Mouse (Mus musculus) kidney, adult 18-20 months (tissue): ENCODE results near the gene Yju2.

Source experiments
- DNase-seq: peaks from one replicate; pipeline ENCODE4 v3.0.0; 2021

Yju2 gene

GRCm38 (mm10) chr17:55960791-55961190 is 1.9 kb downstream of the Yju2 start:
- DNase-seq: no peak

DNA sequence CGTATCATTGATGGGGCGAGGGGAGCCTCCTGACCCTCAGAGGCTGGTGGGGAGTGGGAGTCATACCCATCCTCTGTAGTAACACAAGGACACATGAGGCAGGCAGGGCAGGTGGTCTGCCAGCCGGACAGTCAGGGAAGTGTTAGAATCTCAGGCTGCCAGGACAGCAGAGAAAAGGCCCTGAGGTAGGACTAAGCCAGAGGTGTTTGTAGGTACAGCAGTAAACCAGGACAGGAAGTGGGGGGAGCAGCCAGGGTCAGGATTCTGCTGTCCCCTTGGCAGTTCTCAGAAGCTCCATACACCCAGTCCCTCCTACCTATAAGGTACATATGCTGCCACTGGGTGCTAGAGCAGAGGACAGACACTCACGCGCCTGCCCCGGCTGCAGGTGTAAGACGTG is 2.7 kb downstream of the Yju2 start:
- no peak for DNase-seq

DNA sequence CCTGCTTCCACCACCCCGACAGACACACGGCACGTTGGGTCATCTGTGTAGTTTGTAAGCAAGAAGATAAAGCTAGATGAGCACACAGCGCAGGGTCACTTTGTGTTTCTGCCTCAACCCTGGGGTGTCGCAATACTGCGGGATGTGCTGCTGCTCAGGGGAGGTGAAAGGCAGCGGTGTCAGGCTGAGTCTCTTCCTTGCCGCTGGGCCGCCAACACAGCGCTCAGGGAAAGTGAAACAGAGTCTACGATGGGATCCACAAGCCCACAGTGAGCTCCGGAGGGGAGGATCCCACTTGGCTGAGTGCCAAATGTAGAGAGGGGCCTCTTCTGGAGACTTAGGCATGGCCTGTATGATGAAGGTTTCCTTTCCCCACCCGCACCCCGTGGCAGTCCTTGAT is 4.3 kb downstream of the Yju2 start:
- no peak for DNase-seq

DNA sequence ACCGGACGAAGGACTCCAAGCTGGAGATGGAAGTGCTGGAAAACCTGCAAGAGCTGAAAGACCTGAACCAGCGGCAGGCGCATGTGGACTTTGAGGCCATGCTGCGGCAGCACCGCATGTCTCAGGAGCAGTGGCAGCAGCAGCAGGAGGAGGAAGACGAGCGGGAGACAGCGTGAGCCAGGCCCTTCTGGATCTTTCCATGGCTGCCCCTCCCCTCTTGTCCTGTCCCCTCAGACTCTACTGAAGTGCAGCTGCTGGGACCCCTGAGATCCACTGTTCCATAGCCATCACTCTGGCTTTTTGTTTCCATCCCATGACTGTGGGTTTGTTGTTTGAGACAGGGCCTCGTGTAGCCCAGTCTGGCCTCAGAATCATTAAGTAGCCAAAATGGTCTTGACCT is 5.6 kb downstream of the Yju2 start:
- no peak for DNase-seq

DNA sequence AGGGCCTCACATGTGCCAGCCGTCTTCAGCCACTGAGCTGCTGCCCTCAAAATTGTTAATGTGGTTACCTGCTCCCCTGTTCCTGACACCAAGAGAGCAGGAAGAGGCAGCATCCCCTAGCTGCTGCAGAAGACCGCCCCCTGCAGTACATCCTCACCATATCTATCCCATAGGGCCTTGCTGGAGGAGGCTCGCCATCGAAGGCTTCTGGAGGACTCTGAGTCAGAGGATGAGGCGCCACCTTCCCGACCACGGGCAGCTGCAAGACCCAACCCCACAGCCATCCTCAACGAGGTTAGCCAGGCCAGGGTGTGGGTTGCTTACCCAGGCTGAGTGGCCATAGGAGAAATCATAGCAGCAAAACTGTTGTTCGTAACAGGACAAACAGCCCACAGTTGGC is 6.1 kb downstream of the Yju2 start:
- no peak for DNase-seq

DNA sequence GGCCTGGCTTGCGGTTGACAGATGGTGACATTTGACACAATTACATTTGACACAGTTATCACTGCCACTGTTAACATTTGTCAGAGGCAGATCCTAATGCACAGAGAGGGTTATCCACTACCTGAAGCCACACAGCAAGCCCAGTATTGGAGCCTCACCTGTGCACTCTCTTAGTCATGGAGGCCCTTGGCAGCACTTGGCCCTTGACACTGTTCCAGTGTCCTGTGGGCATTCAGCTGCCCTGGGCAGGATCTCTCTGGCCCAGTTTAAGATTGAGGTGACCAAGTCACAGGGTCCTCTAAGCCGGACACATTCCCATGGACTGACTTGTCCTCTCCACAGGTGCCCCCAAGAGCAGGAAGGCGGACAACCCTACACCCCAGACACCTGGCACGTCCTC is 8.3 kb downstream of the Yju2 start:
- DNase-seq: no peak

DNA sequence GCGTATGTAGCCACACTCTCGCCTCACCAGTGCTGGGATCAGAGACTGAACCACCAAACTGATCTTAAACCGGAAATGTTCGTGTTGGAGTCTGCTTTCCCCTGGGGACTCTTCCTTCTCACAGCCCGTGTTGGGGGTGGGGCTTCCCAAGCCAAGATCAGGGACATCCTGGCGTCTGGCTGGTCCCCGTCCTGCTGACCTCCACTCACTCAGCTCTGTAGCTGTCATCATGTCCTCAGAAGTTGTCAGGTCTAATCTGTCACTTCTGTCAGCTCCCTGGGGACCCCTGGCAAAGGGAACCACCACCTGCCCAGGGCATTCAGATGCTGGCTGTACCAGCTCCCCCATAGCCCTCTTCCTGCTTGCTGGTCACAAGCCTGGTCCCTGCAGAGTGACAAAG is 9.3 kb downstream of the Yju2 start:
- peak; percentile 32 for DNase-seq

DNA sequence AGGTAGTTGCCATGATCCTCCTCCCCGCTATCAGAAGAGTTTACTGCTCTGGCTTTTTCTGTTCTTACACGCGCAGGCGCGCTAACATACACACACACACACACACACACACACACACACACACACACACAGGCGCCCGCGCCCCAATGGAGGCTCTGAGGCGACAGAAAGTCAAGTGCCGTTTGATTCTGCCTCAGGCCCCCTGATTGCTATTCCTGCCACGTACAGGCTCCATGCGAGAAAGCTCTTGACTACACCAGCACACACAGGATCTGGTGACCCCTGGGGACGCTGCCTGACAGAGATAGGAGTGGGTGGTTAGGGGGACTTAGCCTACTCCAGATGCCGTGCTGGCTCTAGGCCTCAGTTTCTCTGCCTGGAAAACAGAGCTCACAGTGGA is 10.7 kb downstream of the Yju2 start:
- DNase-seq: peak; percentile 47

DNA sequence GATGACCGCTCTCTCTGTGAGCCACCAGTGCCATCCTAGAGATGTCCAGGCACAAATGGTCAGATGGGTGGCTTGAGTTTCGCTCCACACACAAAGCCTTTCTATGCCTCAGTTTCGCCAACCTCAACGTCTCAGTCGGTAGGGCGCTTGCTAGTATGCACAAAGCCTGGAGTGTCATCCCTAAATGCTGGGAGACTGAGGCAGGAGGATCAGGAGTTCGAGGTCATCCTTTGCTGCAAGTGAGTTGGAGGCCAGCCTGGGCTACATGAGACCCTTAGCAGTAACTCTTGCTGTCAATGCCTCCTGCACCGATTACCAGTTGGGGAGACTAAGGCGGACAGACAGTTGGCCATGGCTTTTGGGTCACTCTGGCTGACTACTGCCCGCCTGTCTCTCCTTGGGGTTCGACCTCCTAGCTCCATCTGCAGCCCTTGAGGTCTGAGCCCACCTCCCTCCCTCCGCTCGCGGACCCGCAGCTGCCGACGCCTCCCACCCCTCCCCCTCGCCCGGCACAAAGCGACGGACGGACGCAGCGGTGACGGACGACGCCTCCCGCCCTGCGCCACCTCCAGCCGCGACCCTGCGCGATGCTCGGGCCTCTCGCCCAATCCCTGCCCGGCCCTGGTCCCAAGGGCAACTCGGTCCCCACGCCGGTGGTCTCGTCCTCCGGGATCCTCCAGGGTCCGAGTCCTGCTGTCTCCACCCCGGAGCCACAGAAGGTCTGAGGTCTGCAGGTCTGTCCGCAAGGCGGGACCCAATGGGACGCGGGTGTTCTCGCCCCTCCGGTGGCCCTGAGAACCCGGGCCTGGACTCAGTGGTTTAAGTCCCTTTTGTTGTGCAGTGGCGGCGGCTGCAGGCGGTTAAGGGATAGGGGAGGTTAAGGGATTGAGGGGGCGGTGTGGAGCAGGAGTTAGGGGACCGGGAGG is 11.3 kb downstream of the Yju2 start, which contains the start of gene Shd:
Gene Shd, plus strand, starts transcription at position 502 of the 926 bp plus-strand sequence.
- DNase-seq: peak; percentile 30

- no peak for DNase-seq
These were observed 12.6 kb downstream of the Yju2 start for GRCm38 (mm10) chr17:55971453-55971852.

DNA sequence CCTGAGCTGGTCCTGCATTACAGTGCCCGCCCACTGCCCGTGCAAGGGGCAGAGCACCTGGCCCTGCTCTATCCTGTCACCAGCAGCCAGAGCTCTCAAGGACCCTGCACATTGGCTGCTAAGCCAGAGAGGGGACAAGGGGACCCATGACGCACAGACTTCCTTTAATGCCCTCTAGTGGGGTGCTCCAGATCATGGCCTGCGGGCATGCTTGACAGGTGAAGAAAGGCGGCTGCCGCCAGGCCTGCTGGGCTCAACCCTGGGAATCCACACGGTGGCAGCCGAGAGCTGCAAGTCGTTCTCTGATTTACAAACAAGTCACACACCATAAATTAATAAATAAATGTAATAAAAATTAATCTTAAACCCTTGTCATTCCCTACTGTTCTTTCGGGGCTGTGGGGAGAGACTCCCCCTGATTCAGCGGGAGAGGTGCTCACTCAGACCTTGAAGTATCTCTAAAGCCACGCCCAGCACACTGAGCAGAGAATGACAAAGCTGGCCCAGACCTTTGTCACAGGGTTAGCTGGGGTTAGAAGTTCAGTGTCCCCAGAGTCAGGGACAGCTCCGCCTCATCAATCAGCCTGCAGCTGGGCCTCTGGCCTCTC is 17.5 kb downstream of the Yju2 start:
- peak; percentile 83 for DNase-seq

DNA sequence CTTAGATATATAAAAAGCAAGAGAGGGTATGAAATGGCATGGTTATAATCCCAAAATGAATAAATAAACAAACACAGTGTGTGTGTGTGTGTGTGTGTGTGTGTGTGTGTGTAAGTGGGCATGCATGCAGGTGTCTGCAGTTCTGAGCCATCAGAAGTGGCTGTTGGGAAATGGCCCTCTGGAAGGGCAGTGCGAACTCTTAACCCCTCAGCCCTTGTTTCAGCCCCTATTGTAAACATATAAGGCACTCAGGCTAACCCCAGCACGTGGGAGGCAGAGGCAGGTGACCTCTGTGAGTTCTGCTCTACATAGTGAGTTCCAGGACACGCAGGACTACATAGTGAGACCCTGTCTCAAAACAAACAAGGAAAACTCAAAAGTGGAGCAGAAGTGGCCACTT is 18.4 kb downstream of the Yju2 start:
- DNase-seq: no peak

DNA sequence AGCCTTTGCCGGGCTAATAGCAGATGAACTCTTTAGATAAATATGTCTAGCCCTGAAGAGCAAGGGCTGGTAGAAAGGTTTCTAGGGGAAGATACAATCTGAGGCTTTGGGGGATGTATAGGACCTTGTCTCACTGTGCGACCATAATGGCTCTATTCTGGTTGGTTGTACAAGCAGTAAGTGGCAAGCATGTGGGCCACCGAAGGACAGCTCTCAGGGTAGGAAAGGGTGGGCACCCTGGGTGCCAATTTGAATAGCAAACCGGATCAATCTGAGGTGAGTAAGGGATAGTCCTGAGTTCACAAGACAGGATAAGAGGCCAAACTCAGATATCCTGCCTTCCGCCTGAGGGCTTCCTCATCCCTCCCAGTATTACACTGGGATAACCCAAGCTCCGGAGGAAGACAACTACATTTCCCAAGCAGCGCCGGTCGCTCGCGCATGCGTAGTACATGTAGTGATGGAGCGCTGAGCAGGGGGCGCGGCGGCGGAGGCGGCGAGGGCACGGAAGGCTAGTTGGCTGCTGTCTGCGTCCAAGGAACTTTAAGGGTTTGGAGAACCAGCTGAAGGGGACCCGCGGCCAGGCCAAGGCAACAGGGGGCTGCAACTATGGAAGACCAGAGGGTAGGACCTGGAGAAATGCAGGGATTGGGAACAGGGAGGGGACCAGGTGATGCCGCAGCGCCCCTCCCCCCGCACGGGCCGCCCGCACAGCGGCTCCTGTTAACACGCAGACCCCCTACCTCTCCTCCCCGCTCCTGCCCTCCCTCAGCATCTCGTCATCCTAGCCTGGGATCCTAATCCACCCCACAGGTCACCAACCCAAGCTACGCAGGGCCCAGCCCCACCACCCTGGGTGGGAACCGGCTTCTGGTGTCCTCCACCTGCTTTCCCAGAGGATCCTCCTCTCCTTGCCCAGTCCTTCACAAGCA is 27.4 kb downstream of the Yju2 start, which contains the start of gene Fsd1:
Gene Fsd1, plus strand, starts transcription at position 480 of the 932 bp plus-strand sequence.
- DNase-seq: no peak

- DNase-seq: no peak
These were observed 31.5 kb downstream of the Yju2 start for GRCm38 (mm10) chr17:55990278-55990898.

DNA sequence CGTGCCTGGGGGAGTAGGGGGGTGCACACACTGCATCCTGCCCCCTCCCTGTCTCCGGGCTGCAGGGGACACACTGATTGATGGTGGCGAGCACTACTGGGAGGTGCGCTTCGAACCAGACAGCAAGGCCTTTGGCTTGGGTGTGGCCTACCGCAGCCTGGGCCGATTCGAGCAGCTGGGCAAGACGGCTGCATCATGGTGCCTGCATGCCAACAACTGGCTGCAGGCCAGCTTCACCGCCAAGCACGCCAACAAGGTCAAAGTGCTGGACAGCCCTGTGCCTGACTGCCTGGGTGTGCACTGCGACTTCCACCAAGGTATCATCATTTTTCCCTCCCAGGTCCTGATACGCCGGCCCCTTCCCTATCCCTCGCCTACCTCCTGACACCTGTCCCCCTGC is 37.1 kb downstream of the Yju2 start:
- DNase-seq: peak; percentile 79

DNA sequence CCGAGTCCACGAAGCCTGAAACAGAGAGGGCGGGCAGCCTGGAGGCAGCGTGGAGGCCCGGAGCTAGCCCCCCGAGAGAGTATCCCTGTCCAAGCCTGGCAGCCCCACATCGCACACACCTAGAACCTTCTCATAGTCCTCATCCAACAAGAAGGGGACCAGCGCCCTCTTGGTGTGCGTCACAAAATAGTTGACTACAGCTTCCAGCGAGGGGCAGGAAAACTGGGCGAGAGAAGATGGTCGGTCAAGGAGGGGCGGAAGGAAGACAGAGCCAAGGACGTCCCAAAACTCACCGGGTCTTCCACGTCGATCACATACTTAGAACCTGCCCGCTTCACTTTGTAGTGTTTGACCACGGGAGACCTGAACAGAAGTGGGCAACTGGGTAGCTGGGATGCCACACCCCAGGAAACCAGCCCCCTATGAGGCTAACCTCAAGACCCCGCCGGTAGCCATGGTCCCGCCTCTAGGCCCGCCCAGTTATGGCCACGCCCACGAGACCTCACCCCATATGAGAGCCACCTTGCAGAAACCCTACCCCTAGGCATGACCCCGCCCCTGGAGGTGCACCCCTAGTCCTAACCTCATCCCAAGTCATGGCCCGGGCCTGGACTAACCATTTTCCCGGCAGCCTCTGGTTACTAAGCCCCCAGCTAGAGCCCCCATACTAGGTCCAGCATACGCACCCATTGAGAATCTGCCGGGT is 41.0 kb downstream of the Yju2 start:
- DNase-seq: no peak

DNA sequence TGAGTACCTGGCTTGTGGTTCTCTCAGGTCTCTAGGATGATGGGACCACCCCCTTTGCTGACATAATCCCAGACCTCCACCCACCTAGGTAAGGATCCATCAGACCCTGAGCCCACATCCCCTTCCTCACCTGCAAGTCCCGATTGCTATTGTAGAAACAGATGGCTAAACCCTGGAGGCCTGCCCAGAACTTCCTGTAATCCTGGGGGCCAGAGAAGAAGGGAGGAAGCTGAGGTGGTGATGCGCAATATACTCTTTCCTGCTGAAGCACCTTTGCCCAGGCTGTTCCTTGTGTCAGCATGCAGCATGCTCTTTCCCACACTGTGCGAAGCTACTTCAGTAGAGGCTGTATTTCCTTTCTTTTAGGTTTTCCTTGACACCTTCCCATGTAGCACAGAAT is 44.1 kb downstream of the Yju2 start:
- no peak for DNase-seq

DNA sequence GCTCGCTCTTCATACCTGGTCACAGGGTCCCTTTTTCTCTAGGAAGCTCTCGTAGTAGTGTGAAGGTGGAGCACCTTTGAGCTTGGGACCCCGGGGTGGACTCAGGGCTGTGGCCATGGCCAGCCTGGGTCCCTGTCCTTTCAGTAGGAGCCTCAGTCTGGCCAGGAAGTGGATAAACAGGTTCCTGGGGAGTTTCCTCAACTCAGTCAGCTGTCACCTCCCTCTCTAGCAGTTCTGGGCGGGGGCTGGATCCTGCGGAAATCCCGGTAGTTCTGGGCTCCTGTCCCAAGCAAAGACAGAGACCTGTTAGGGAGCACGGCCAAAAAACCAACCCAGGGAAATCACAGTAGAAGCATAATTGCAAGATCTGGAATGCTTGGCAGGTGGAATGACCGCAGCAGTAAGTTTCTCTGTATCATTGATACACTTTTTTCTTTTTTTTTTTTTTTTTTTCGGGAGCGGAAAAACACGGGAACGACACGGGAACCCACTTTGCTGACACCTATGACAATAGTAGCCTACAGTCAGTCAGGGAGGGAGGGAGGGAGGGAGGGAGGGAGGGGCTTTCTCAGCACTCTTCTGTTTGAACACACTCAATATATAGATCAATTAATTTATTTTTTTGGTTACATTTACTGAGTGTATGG is 46.6 kb downstream of the Yju2 start, which contains the start of the genes Stap2 and Mpnd:
Gene Stap2, minus strand, starts transcription at position 170 of the 647 bp plus-strand sequence.
Gene Mpnd, plus strand, starts transcription at position 297 of the 647 bp plus-strand sequence.
- peak; percentile 64 for DNase-seq

DNA sequence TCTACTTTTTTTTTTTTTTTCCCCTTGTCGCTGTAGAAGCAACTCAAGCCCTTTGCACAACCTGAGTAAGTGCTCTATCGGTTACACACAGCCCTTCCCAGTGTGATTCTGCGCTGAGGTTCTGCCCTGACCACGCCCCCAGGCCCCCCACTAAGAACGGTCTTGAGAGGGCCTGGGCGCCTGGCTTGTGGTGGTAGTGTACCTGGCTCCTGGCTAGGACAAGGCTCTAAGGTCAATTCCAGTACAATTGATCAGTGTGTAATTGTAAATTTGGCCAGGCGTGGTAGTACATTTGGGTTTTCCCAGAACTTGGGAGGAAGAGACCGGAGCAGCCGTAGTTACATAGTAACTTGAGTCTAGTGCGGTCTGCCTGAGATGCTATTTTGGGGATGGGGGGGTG is 48.1 kb downstream of the Yju2 start:
- no peak for DNase-seq

GRCm38 (mm10) chr17:56007444-56008355 is 48.8 kb downstream of the Yju2 start:
- no peak for DNase-seq
